Mouse (Mus musculus) MEL (cell line): ENCODE data around the gene Mocs1. TPM values are rescaled to one million over a fixed set of nuclear protein-coding genes. Genes with fewer than 3 reads are reported as not detected.

Experiments used
- DNase-seq: peaks from one replicate; pipeline ENCODE4 v3.0.0; 2011; ENCODE audit warnings: low read depth, low spot score
- H3K27ac ChIP-seq: 2 replicates; pipeline ENCODE4 v1.5.1; 2012; ENCODE audit warnings: low read depth, mild to moderate bottlenecking, control low read depth, low read length, moderate library complexity; ENCODE audit not compliant: control insufficient read depth
- H3K27me3 ChIP-seq, 2 experiments: fragments of 150-350 bp in 1 of 2; sonication (generic) in 1 of 2; 2 replicates each; pipeline ENCODE4 v1.6.1; 2012; ENCODE audit warnings: low read length in 2 of 2, mild to moderate bottlenecking in 2 of 2, improper control_type of control experiment in 1 of 2, moderate library complexity in 1 of 2; ENCODE audit not compliant: insufficient read depth in 2 of 2, control insufficient read depth in 1 of 2
- H3K36me3 ChIP-seq, 2 experiments: 2 replicates each; pipeline ENCODE4 v1.6.1; 2012 to 2014; ENCODE audit warnings: low read length in 2 of 2, improper control_type of control experiment in 1 of 2, inconsistent platforms in 1 of 2, mild to moderate bottlenecking in 1 of 2; ENCODE audit not compliant: insufficient read depth in 2 of 2, control insufficient read depth in 1 of 2
- H3K4me1 ChIP-seq, 2 experiments: fragments of 150-350 bp in 1 of 2; sonication (generic) in 1 of 2; 2 replicates each; pipeline ENCODE4 v1.6.1; 2012; ENCODE audit warnings: low read length in 2 of 2, improper control_type of control experiment in 1 of 2, mild to moderate bottlenecking in 1 of 2; ENCODE audit not compliant: insufficient read depth in 2 of 2, control insufficient read depth in 1 of 2
- H3K4me3 ChIP-seq, 2 experiments: fragments of 150-350 bp in 1 of 2; sonication (generic) in 1 of 2; 2 replicates each; pipeline ENCODE4 v1.5.1; 2012; ENCODE audit warnings: low read depth in 2 of 2, low read length in 2 of 2, mild to moderate bottlenecking in 2 of 2, moderate library complexity in 2 of 2, control low read depth in 1 of 2, improper control_type of control experiment in 1 of 2; ENCODE audit not compliant: control insufficient read depth in 1 of 2, insufficient read depth in 1 of 2
- H3K79me2 ChIP-seq: 2 replicates; pipeline ENCODE4 v1.6.1; 2012; ENCODE audit warnings: mild to moderate bottlenecking, low read length, moderate library complexity; ENCODE audit not compliant: control insufficient read depth, poor library complexity, insufficient read depth
- H3K9ac ChIP-seq: 2 replicates; pipeline ENCODE4 v1.6.1; 2012; ENCODE audit warnings: low read depth, mild to moderate bottlenecking, control low read depth, low read length, moderate library complexity; ENCODE audit not compliant: control insufficient read depth, poor library complexity, severe bottlenecking
- H3K9me3 ChIP-seq: fragments of 150-350 bp; sonication (generic); replicated peaks from 2 replicates; pipeline ENCODE4 v1.6.1; 2012; ENCODE audit warnings: mild to moderate bottlenecking, low read length, improper control_type of control experiment, moderate library complexity; ENCODE audit not compliant: insufficient read depth
- CHD1 ChIP-seq: IDR thresholded peaks from 2 replicates; pipeline ENCODE4 v1.6.1; 2012; ENCODE audit warnings: low read depth, mild to moderate bottlenecking, inconsistent platforms, low read length, improper control_type of control experiment
- CTCF ChIP-seq, 3 experiments: IDR thresholded peaks in 2 of 3; conservative IDR thresholded peaks in 1 of 3; 2 replicates each; pipeline ENCODE4 v1.5.1; 2011 to 2012; ENCODE audit warnings: low read length in 3 of 3, low read depth in 2 of 3, mild to moderate bottlenecking in 2 of 3, improper control_type of control experiment in 1 of 3, inconsistent platforms in 1 of 3, mixed read lengths in 1 of 3, moderate library complexity in 1 of 3; ENCODE audit not compliant: control insufficient read depth in 1 of 3, insufficient read depth in 1 of 3, poor library complexity in 1 of 3, severe bottlenecking in 1 of 3
- ETS1 ChIP-seq: IDR thresholded peaks from 2 replicates; pipeline ENCODE4 v1.6.1; 2012; ENCODE audit warnings: low read depth, mild to moderate bottlenecking, inconsistent platforms, low read length, improper control_type of control experiment, moderate library complexity
- GABPA ChIP-seq: IDR thresholded peaks from 2 replicates; pipeline ENCODE4 v1.6.1; 2012; ENCODE audit warnings: low read depth, mild to moderate bottlenecking, inconsistent platforms, low read length, improper control_type of control experiment, moderate library complexity
- GATA1 ChIP-seq: IDR thresholded peaks from 2 replicates; pipeline ENCODE4 v1.6.1; 2011; ENCODE audit warnings: low read depth, low read length, improper control_type of control experiment
- HCFC1 ChIP-seq: IDR thresholded peaks from 2 replicates; pipeline ENCODE4 v1.6.1; 2012; ENCODE audit warnings: low read depth, mild to moderate bottlenecking, inconsistent platforms, low read length, improper control_type of control experiment, moderate library complexity
- JUND ChIP-seq: IDR thresholded peaks from 2 replicates; pipeline ENCODE4 v1.6.1; 2011; ENCODE audit warnings: low read depth, mild to moderate bottlenecking, improper control_type of control experiment, low read length
- MAFK ChIP-seq: IDR thresholded peaks from 2 replicates; pipeline ENCODE4 v1.6.1; 2011; ENCODE audit warnings: low read depth, mild to moderate bottlenecking, low read length, improper control_type of control experiment, borderline replicate concordance
- MAX ChIP-seq: IDR thresholded peaks from 2 replicates; pipeline ENCODE4 v1.6.1; 2011; ENCODE audit warnings: low read length, improper control_type of control experiment
- MEF2A ChIP-seq: IDR thresholded peaks from 2 replicates; pipeline ENCODE4 v1.6.1; 2014; ENCODE audit warnings: low read depth, mild to moderate bottlenecking, inconsistent platforms, low read length, improper control_type of control experiment; ENCODE audit not compliant: poor library complexity, insufficient replicate concordance, severe bottlenecking; ENCODE audit errors: extremely low read depth
- MXI1 ChIP-seq: IDR thresholded peaks from 2 replicates; pipeline ENCODE4 v1.6.1; 2011; ENCODE audit warnings: mild to moderate bottlenecking, low read depth, low read length, improper control_type of control experiment
- MYB ChIP-seq: IDR thresholded peaks from 2 replicates; pipeline ENCODE4 v1.6.1; 2011; ENCODE audit warnings: mild to moderate bottlenecking, low read depth, low read length, improper control_type of control experiment
- MYC ChIP-seq: IDR thresholded peaks from 2 replicates; pipeline ENCODE4 v1.6.1; 2011; ENCODE audit warnings: low read depth, mild to moderate bottlenecking, low read length, improper control_type of control experiment, moderate library complexity
- NELFE ChIP-seq: IDR thresholded peaks from 2 replicates; pipeline ENCODE4 v1.6.1; 2011; ENCODE audit warnings: low read depth, low read length, improper control_type of control experiment
- POLR2A ChIP-seq, 2 experiments: IDR thresholded peaks; 2 replicates each; pipeline ENCODE4 v1.6.1; 2011 to 2012; ENCODE audit warnings: low read length in 2 of 2, mild to moderate bottlenecking in 2 of 2, control low read depth in 1 of 2, improper control_type of control experiment in 1 of 2, low read depth in 1 of 2, moderate library complexity in 1 of 2; ENCODE audit not compliant: control insufficient read depth in 1 of 2, insufficient read depth in 1 of 2, poor library complexity in 1 of 2
- RAD21 ChIP-seq: IDR thresholded peaks from 2 replicates; pipeline ENCODE4 v1.6.1; 2011; ENCODE audit warnings: mild to moderate bottlenecking, low read depth, low read length, improper control_type of control experiment
- RCOR1 ChIP-seq: IDR thresholded peaks from 2 replicates; pipeline ENCODE4 v1.6.1; 2012; ENCODE audit warnings: low read depth, mild to moderate bottlenecking, inconsistent platforms, low read length, improper control_type of control experiment
- SMC3 ChIP-seq: IDR thresholded peaks from 2 replicates; pipeline ENCODE4 v1.6.1; 2011; ENCODE audit warnings: low read depth, low read length, improper control_type of control experiment
- TCF12 ChIP-seq: IDR thresholded peaks from 2 replicates; pipeline ENCODE4 v1.6.1; 2014; ENCODE audit warnings: low read depth, mild to moderate bottlenecking, inconsistent platforms, low read length, improper control_type of control experiment, moderate library complexity
- UBTF ChIP-seq: IDR thresholded peaks from 2 replicates; pipeline ENCODE4 v1.6.1; 2012; ENCODE audit warnings: low read depth, mild to moderate bottlenecking, inconsistent platforms, low read length, improper control_type of control experiment, moderate library complexity, borderline replicate concordance; ENCODE audit not compliant: insufficient read depth
- USF2 ChIP-seq, 2 experiments: IDR thresholded peaks; 2 replicates each; pipeline ENCODE4 v1.6.1; 2011 to 2012; ENCODE audit warnings: improper control_type of control experiment in 2 of 2, low read length in 2 of 2, borderline replicate concordance in 1 of 2, inconsistent platforms in 1 of 2, low read depth in 1 of 2, mild to moderate bottlenecking in 1 of 2; ENCODE audit not compliant: insufficient read depth in 1 of 2
- ZKSCAN1 ChIP-seq: IDR thresholded peaks from 2 replicates; pipeline ENCODE4 v1.6.1; 2012; ENCODE audit warnings: low read depth, mild to moderate bottlenecking, inconsistent platforms, low read length, improper control_type of control experiment, moderate library complexity
- ZMIZ1 ChIP-seq: IDR thresholded peaks from 2 replicates; pipeline ENCODE4 v1.6.1; 2012; ENCODE audit warnings: low read depth, mild to moderate bottlenecking, inconsistent platforms, low read length, improper control_type of control experiment, moderate library complexity
- ZNF384 ChIP-seq: IDR thresholded peaks from 2 replicates; pipeline ENCODE4 v1.6.1; 2012; ENCODE audit warnings: low read depth, mild to moderate bottlenecking, inconsistent platforms, low read length, improper control_type of control experiment
- polyA plus RNA-seq, 2 experiments: library from polyadenylated mRNA; stranded (reverse) in 1 of 2; unstranded in 1 of 2; fragments of >175 nt in 1 of 2; fragments of >200 nt in 1 of 2; gene quantifications; 2 replicates each; pipeline versions ENCODE4 v1.2.1 to v1.2.4; 2012; ENCODE audit warnings: low replicate concordance in 2 of 2, low read depth in 1 of 2; ENCODE audit not compliant: insufficient read length in 2 of 2, insufficient read depth in 1 of 2, missing spikeins in 1 of 2
- total RNA-seq: library from RNA; depleted of rRNA; stranded (reverse); fragments of 300-350 nt; gene quantifications from 2 replicates; pipeline ENCODE4 v1.2.3, GENCODE M21; 2012

The Mocs1 gene
- total and polyA plus RNA-seq, 3 experiments: 7.8 to 24.6 TPM; not detected in 1

- peak overlapping the region; percentile 97 for H3K9ac ChIP-seq
- peaks cover 8 to 29% of the 10 kb centered on the region in 2 experiments; a peak in 3 of 4 replicates for H3K4me1 ChIP-seq
- peak overlapping the region; percentile 87 for H3K27ac ChIP-seq
- no peaks in the 10 kb centered on the region for H3K27me3 ChIP-seq
- TF ChIP-seq MXI1 (no peak), NELFE (no peak), POLR2A (IDR thresholded peaks at IDR 0.05; ENCODE audit: control insufficient read depth in 1 of 2, insufficient read depth in 1 of 2, low read depth in 1 of 2, low read length in 2 of 2, poor library complexity in 1 of 2) (no peak), TCF12 (no peak), HCFC1 (no peak), CTCF (IDR thresholded peaks at IDR 0.05 in 2 of 3, conservative IDR thresholded peaks at IDR 0.05 in 1 of 3; ENCODE audit: control insufficient read depth in 1 of 3, insufficient read depth in 1 of 3, low read depth in 2 of 3, low read length in 3 of 3, poor library complexity in 1 of 3, severe bottlenecking in 1 of 3) (no peak), CHD1 (no peak), GABPA (no peak), SMC3 (no peak), ETS1 (no peak), ZMIZ1 (no peak), USF2 (IDR thresholded peaks at IDR 0.05; ENCODE audit: borderline replicate concordance in 1 of 2, insufficient read depth in 1 of 2, low read depth in 1 of 2, low read length in 2 of 2) (no peak), ZNF384 (no peak), RCOR1 (no peak), JUND (no peak), MYB (no peak), RAD21 (no peak), ZKSCAN1 (no peak), MEF2A (no peak)
- TF ChIP-seq, all 39 proteins: peak for 0
- Histone ChIP-seq H3K4me3 (peak overlapping the region; percentile 80 to 98), H3K36me3 (peaks cover 0 to 12% of the 10 kb centered on the region in 2 experiments; a peak in 2 of 4 replicates), H3K79me2 (peaks cover 5% of the 10 kb centered on the region), H3K9me3 (no peaks in the 10 kb centered on the region)
- DNase-seq: no peak
Observed at GRCm38 (mm10) chr17:49429471-49430129, 1.4 kb downstream of the Mocs1 start.

- Histone ChIP-seq H3K4me3 (no peak overlapping the region), H3K27me3 (no peaks in the 10 kb centered on the region), H3K4me1 (peaks cover 8 to 32% of the 10 kb centered on the region in 2 experiments; a peak in 3 of 4 replicates), H3K36me3 (peaks cover 0 to 15% of the 10 kb centered on the region in 2 experiments; a peak in 2 of 4 replicates), H3K79me2 (peaks cover 5% of the 10 kb centered on the region), H3K27ac (no peak overlapping the region), H3K9me3 (no peaks in the 10 kb centered on the region), H3K9ac (no peak overlapping the region)
- TF ChIP-seq MAX: no peak
- no peak for TF ChIP-seq ZNF384
- TF ChIP-seq MAFK: no peak
- TF ChIP-seq GATA1: no peak
- no peak for TF ChIP-seq HCFC1
- TF ChIP-seq UBTF: no peak
- no peak for TF ChIP-seq MYC
- DNase-seq: no peak
Observed at GRCm38 (mm10) chr17:49430136-49430535, 2.0 kb downstream of the Mocs1 start.
